Mouse (Mus musculus): Measurements from ENCODE around the gene Msl3l2. TPM values are rescaled to one million over a fixed set of nuclear protein-coding genes. Genes with fewer than 3 reads are reported as not detected.

Gene Msl3l2
- total and polyA plus RNA-seq, 2 experiments from 2014 or later: 12.4 to 14.4 TPM

GRCm38 (mm10) chr10:56126972-56127371 lies 20.3 kb downstream of the Msl3l2 start:
- WGBS: 87% methylated on average over 1 of the region's 1 CpGs
- no peak for ATAC-seq (ENCODE audit: low FRiP score)

GRCm38 (mm10) chr10:56129642-56130041 lies 22.9 kb downstream of the Msl3l2 start:
- DNase-seq (ENCODE audit: low spot score) (no peak), ATAC-seq (ENCODE audit: low FRiP score) (no peak)
- H3K9ac ChIP-seq (replicated peaks; ENCODE audit: low read length, poor library complexity, severe bottlenecking): no peak overlapping the region
- H3K4me2 ChIP-seq (ENCODE audit: low read depth, low read length, poor library complexity, severe bottlenecking): no peak overlapping the region
- H3K27ac ChIP-seq (ENCODE audit: low read depth, low read length): no peak overlapping the region
- WGBS: 86% methylated on average over 2 of the region's 2 CpGs
- TF ChIP-seq CTCF (IDR thresholded peaks at IDR 0.05): no peak
- no peaks in the 10 kb centered on the region for H3K4me1 ChIP-seq (ENCODE audit: insufficient read depth, low read length)
- no peaks in the 10 kb centered on the region for H3K27me3 ChIP-seq (ENCODE audit: insufficient read depth, low read length)
- no peaks in the 10 kb centered on the region for H3K9me3 ChIP-seq (ENCODE audit: low read length)
- H3K4me3 ChIP-seq (ENCODE audit: low read depth, low read length): no peak overlapping the region
- H3K36me3 ChIP-seq (ENCODE audit: insufficient read depth, low read length): no peaks in the 10 kb centered on the region

More at GRCm38 (mm10) chr10:56126972-56127371, 20.3 kb downstream of the Msl3l2 start:
- Histone ChIP-seq H3K4me2 (ENCODE audit: low read depth, low read length, poor library complexity, severe bottlenecking) (no peak overlapping the region), H3K27ac (ENCODE audit: low read depth, low read length) (no peak overlapping the region), H3K27me3 (ENCODE audit: insufficient read depth, low read length) (no peaks in the 10 kb centered on the region), H3K9ac (replicated peaks; ENCODE audit: low read length, poor library complexity, severe bottlenecking) (no peak overlapping the region), H3K4me3 (ENCODE audit: low read depth, low read length) (no peak overlapping the region), H3K9me3 (ENCODE audit: low read length) (no peaks in the 10 kb centered on the region), H3K4me1 (ENCODE audit: insufficient read depth, low read length) (no peaks in the 10 kb centered on the region), H3K36me3 (ENCODE audit: insufficient read depth, low read length) (no peaks in the 10 kb centered on the region)
- TF ChIP-seq CTCF (IDR thresholded peaks at IDR 0.05): no peak
- no peak for DNase-seq (ENCODE audit: low spot score)

- Histone ChIP-seq H3K4me1 (ENCODE audit: insufficient read depth, low read length) (no peaks in the 10 kb centered on the region), H3K9ac (replicated peaks; ENCODE audit: low read length, poor library complexity, severe bottlenecking) (no peak overlapping the region), H3K9me3 (ENCODE audit: low read length) (no peaks in the 10 kb centered on the region), H3K4me3 (ENCODE audit: low read depth, low read length) (no peak overlapping the region), H3K27me3 (ENCODE audit: insufficient read depth, low read length) (no peaks in the 10 kb centered on the region), H3K4me2 (ENCODE audit: low read depth, low read length, poor library complexity, severe bottlenecking) (no peak overlapping the region), H3K27ac (ENCODE audit: low read depth, low read length) (no peak overlapping the region), H3K36me3 (ENCODE audit: insufficient read depth, low read length) (no peaks in the 10 kb centered on the region)
- 95% methylated on average over 5 of the region's 5 CpGs for WGBS
- ATAC-seq (ENCODE audit: low FRiP score): no peak
- no peak for TF ChIP-seq CTCF (IDR thresholded peaks at IDR 0.05)
- DNase-seq (ENCODE audit: low spot score): peak; percentile 12
These were observed 30.5 kb downstream of the Msl3l2 start for GRCm38 (mm10) chr10:56137191-56137590.

GRCm38 (mm10) chr10:56148920-56149319 lies 42.2 kb downstream of the Msl3l2 start:
- H3K27ac ChIP-seq (ENCODE audit: low read depth, low read length): no peak overlapping the region
- 91% methylated on average over 3 of the region's 3 CpGs for WGBS
- H3K4me2 ChIP-seq (ENCODE audit: low read depth, low read length, poor library complexity, severe bottlenecking): no peak overlapping the region
- TF ChIP-seq CTCF (IDR thresholded peaks at IDR 0.05): no peak
- no peaks in the 10 kb centered on the region for H3K27me3 ChIP-seq (ENCODE audit: insufficient read depth, low read length)
- no peaks in the 10 kb centered on the region for H3K4me1 ChIP-seq (ENCODE audit: insufficient read depth, low read length)
- no peak overlapping the region for H3K9ac ChIP-seq (replicated peaks; ENCODE audit: low read length, poor library complexity, severe bottlenecking)
- DNase-seq (ENCODE audit: low spot score): no peak
- H3K9me3 ChIP-seq (ENCODE audit: low read length): no peaks in the 10 kb centered on the region
- no peaks in the 10 kb centered on the region for H3K36me3 ChIP-seq (ENCODE audit: insufficient read depth, low read length)
- no peak for ATAC-seq (ENCODE audit: low FRiP score)
- no peak overlapping the region for H3K4me3 ChIP-seq (ENCODE audit: low read depth, low read length)

GRCm38 (mm10) chr10:56156956-56157355 lies 50.2 kb downstream of the Msl3l2 start:
- ATAC-seq (ENCODE audit: low FRiP score): no peak
- WGBS: 95% methylated on average over 3 of the region's 3 CpGs

GRCm38 (mm10) chr10:56158207-56158606 lies 51.5 kb downstream of the Msl3l2 start:
- no peak overlapping the region for H3K4me2 ChIP-seq (ENCODE audit: low read depth, low read length, poor library complexity, severe bottlenecking)
- no peak overlapping the region for H3K4me3 ChIP-seq (ENCODE audit: low read depth, low read length)
- H3K4me1 ChIP-seq (ENCODE audit: insufficient read depth, low read length): no peaks in the 10 kb centered on the region
- H3K27me3 ChIP-seq (ENCODE audit: insufficient read depth, low read length): no peaks in the 10 kb centered on the region
- H3K9me3 ChIP-seq (ENCODE audit: low read length): no peaks in the 10 kb centered on the region
- WGBS: 32% methylated on average over 3 of the region's 3 CpGs
- H3K9ac ChIP-seq (replicated peaks; ENCODE audit: low read length, poor library complexity, severe bottlenecking): no peak overlapping the region
- ATAC-seq (ENCODE audit: low FRiP score): no peak
- no peak for TF ChIP-seq CTCF (IDR thresholded peaks at IDR 0.05)
- H3K36me3 ChIP-seq (ENCODE audit: insufficient read depth, low read length): no peaks in the 10 kb centered on the region
- DNase-seq (ENCODE audit: low spot score): peak; percentile 64
- no peak overlapping the region for H3K27ac ChIP-seq (ENCODE audit: low read depth, low read length)

More at GRCm38 (mm10) chr10:56156956-56157355, 50.2 kb downstream of the Msl3l2 start:
- no peaks in the 10 kb centered on the region for H3K27me3 ChIP-seq (ENCODE audit: insufficient read depth, low read length)
- H3K9ac ChIP-seq (replicated peaks; ENCODE audit: low read length, poor library complexity, severe bottlenecking): no peak overlapping the region
- TF ChIP-seq CTCF (IDR thresholded peaks at IDR 0.05): no peak
- no peak overlapping the region for H3K4me2 ChIP-seq (ENCODE audit: low read depth, low read length, poor library complexity, severe bottlenecking)
- H3K36me3 ChIP-seq (ENCODE audit: insufficient read depth, low read length): no peaks in the 10 kb centered on the region
- H3K4me3 ChIP-seq (ENCODE audit: low read depth, low read length): no peak overlapping the region
- DNase-seq (ENCODE audit: low spot score): no peak
- H3K27ac ChIP-seq (ENCODE audit: low read depth, low read length): no peak overlapping the region
- no peaks in the 10 kb centered on the region for H3K4me1 ChIP-seq (ENCODE audit: insufficient read depth, low read length)
- H3K9me3 ChIP-seq (ENCODE audit: low read length): no peaks in the 10 kb centered on the region
